Mouse (Mus musculus): ENCODE results near the gene Samd1.
A peak's percentile ranks its signal among the peaks of the same experiment; 100 is the strongest.
"Not testable (repeated sequence)": the region's sequence is repeated elsewhere in the genome, so short reads cannot be mapped to it uniquely, and the experiment has no call there.

Gene Samd1

GRCm38 (mm10) chr8:83983222-83983621 lies 14.2 kb upstream of the Samd1 start:
- not testable (repeated sequence) for DNase-seq (ENCODE audit: low spot score in 2 of 2)

- no peak for DNase-seq (ENCODE audit: low spot score in 2 of 2)
Measured at GRCm38 (mm10) chr8:83989243-83989642, 8.2 kb upstream of the Samd1 start.

GRCm38 (mm10) chr8:83990170-83990569 lies 7.3 kb upstream of the Samd1 start:
- no peak for DNase-seq (ENCODE audit: low spot score in 2 of 2)

GRCm38 (mm10) chr8:83992488-83992887 lies 5.0 kb upstream of the Samd1 start:
- no peak for DNase-seq (ENCODE audit: low spot score in 2 of 2)

GRCm38 (mm10) chr8:83994030-83994429 lies 3.4 kb upstream of the Samd1 start:
- DNase-seq (ENCODE audit: low spot score in 2 of 2) = no peak

- DNase-seq (ENCODE audit: low spot score in 2 of 2) = no peak
Measured at GRCm38 (mm10) chr8:83995973-83996372, 1.5 kb upstream of the Samd1 start.

GRCm38 (mm10) chr8:83996567-83997505 lies 636 bp upstream of the Samd1 start:
- DNase-seq (ENCODE audit: low spot score in 2 of 2) = peak; percentile 86

GRCm38 (mm10) chr8:83998231-83999056 lies 972 bp downstream of the Samd1 start:
- DNase-seq (ENCODE audit: low spot score in 2 of 2) = peak; percentile 66 to 75

GRCm38 (mm10) chr8:83999057-83999705 lies 1.7 kb downstream of the Samd1 start:
- DNase-seq (ENCODE audit: low spot score in 2 of 2) = no peak

- no peak for DNase-seq (ENCODE audit: low spot score in 2 of 2)
Measured at GRCm38 (mm10) chr8:83999825-84000224, 2.4 kb downstream of the Samd1 start.

GRCm38 (mm10) chr8:84001281-84002000 lies 4.0 kb downstream of the Samd1 start, which contains the start of gene 1700067K01Rik:
Gene 1700067K01Rik, plus strand, starts transcription at chr8:84001502.
- DNase-seq (ENCODE audit: low spot score in 2 of 2) = no peak

- DNase-seq (ENCODE audit: low spot score in 2 of 2) = no peak
Measured at GRCm38 (mm10) chr8:84002957-84003611, 5.6 kb downstream of the Samd1 start.

GRCm38 (mm10) chr8:84003612-84004246 lies 6.3 kb downstream of the Samd1 start:
- no peak for DNase-seq (ENCODE audit: low spot score in 2 of 2)

- DNase-seq (ENCODE audit: low spot score in 2 of 2) = peak; percentile 97 to 98
Measured at GRCm38 (mm10) chr8:84004533-84005201, 7.2 kb downstream of the Samd1 start.

GRCm38 (mm10) chr8:84005502-84005901 lies 8.0 kb downstream of the Samd1 start:
- not testable (repeated sequence) for DNase-seq (ENCODE audit: low spot score in 2 of 2)

GRCm38 (mm10) chr8:84008362-84008761 lies 10.9 kb downstream of the Samd1 start:
- DNase-seq (ENCODE audit: low spot score in 2 of 2) = no peak

GRCm38 (mm10) chr8:84009876-84010275 lies 12.4 kb downstream of the Samd1 start:
- DNase-seq (ENCODE audit: low spot score in 2 of 2) = peak; percentile 61 to 68

- DNase-seq (ENCODE audit: low spot score in 2 of 2) = peak; percentile 56 to 65
Measured at GRCm38 (mm10) chr8:84010625-84011611, 13.4 kb downstream of the Samd1 start.

Measured in spleen, postnatal 36 days (tissue).